Mouse (Mus musculus) liver, postnatal 0 days (tissue): ENCODE measurements around the gene Dpy19l3. TPM values are rescaled to one million over a fixed set of nuclear protein-coding genes. Genes with fewer than 3 reads are reported as not detected.
A peak's percentile ranks its signal among the peaks of the same experiment; 100 is the strongest.

Experiments used
- ATAC-seq: fragments of 200-750 bp; cut with Nextera tagmentation; 2 replicates; pipeline ENCODE4 v1.8.0; 2017; ENCODE audit warnings: mild to moderate bottlenecking, moderate library complexity
- DNase-seq: peaks from one replicate; pipeline ENCODE4 v3.0.0-alpha.2; 2016
- H3K27ac ChIP-seq: fragments of 300-500 bp; sonication (generic); 2 replicates; pipeline ENCODE4 v1.5.1; 2014; ENCODE audit warnings: antibody characterized with exemption, moderate library complexity, mild to moderate bottlenecking, low read depth
- H3K27me3 ChIP-seq: fragments of 300-500 bp; sonication (generic); 2 replicates; pipeline ENCODE4 v1.6.1; 2014; ENCODE audit warnings: low read length, control low read depth, mixed read lengths; ENCODE audit not compliant: insufficient read depth
- H3K36me3 ChIP-seq: fragments of 300-500 bp; sonication (generic); replicated peaks from 2 replicates; pipeline ENCODE4 v1.6.1; 2014; ENCODE audit warnings: mild to moderate bottlenecking, control low read depth, low read length, moderate library complexity, mixed read lengths; ENCODE audit not compliant: insufficient read depth
- H3K4me1 ChIP-seq: fragments of 300-500 bp; sonication (generic); 2 replicates; pipeline ENCODE4 v1.6.1; 2014; ENCODE audit warnings: antibody characterized with exemption, mild to moderate bottlenecking, control low read depth; ENCODE audit not compliant: insufficient read depth
- H3K4me2 ChIP-seq: fragments of 300-500 bp; sonication (generic); 2 replicates; pipeline ENCODE4 v1.6.1; 2014; ENCODE audit warnings: low read depth, mild to moderate bottlenecking, low read length, moderate library complexity, mixed read lengths
- H3K4me3 ChIP-seq: fragments of 300-500 bp; sonication (generic); 2 replicates; pipeline ENCODE4 v1.5.1; 2014; ENCODE audit warnings: low read depth, low read length
- H3K9ac ChIP-seq: fragments of 300-500 bp; sonication (generic); replicated peaks from 2 replicates; pipeline ENCODE4 v1.6.1; 2014; ENCODE audit warnings: mild to moderate bottlenecking, moderate library complexity
- H3K9me3 ChIP-seq: fragments of 300-500 bp; sonication (generic); 2 replicates; pipeline ENCODE4 v1.6.1; 2016; ENCODE audit warnings: mild to moderate bottlenecking, control low read depth, low read length, mixed read lengths
- CTCF ChIP-seq: sonication (generic); IDR thresholded peaks from 2 replicates; pipeline ENCODE4 v1.5.1; 2016; ENCODE audit warnings: antibody characterized with exemption, low read depth
- EP300 ChIP-seq: IDR thresholded peaks from 2 replicates; pipeline ENCODE4 v1.6.1; 2016; ENCODE audit warnings: antibody characterized with exemption, low read depth, mild to moderate bottlenecking
- WGBS: fragments of 180-500 bp; shearing (Covaris S2); extraction: QIAGEN DNeasy Blood & Tissue Kit; methylation state at CpG from one replicate; pipeline ENCODE4 v1.1.7; 2014; ENCODE audit not compliant: insufficient replicate concordance; 5-methylcytosine and 5-hydroxymethylcytosine counted together
- polyA plus RNA-seq: library from polyadenylated mRNA; unstranded; fragments of >200 nt; fragmentation: Nextera tagmentation; extraction: Ambion mirVana; gene quantifications from 2 replicates; pipeline ENCODE4 v1.2.1, GENCODE M21; 2015

Gene Dpy19l3
- polyA plus RNA-seq, 1 experiment from 2014 or later, result 6.0 TPM

DNA sequence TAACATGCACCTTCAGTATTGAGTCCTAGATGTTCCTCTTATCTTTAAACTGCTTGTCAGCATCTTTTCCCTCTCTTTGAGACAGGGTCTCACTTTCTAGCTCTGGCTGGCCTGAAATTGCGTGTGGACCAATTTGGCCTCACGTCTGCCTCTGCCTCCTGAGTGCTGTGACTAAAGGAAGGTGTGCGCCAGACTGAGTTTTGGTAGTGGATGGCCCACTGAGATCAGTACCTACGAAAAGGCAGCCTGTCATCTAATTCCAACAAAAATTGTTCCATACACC is 573 bp upstream of the Dpy19l3 start:
- ATAC-seq (no peak), DNase-seq (no peak)
- H3K4me3 ChIP-seq, result peak overlapping the region; percentile 83
- no peaks in the 10 kb centered on the region for H3K9me3 ChIP-seq
- no peak for TF ChIP-seq EP300
- no peak for TF ChIP-seq CTCF
- H3K9ac ChIP-seq, result peak overlapping the region; percentile 80
- H3K27ac ChIP-seq, result peak overlapping the region; percentile 80
- H3K27me3 ChIP-seq, result no peaks in the 10 kb centered on the region
- H3K4me2 ChIP-seq, result peak overlapping the region; percentile 100
- no peaks in the 10 kb centered on the region for H3K36me3 ChIP-seq
- 69% methylated on average over 4 of the region's 4 CpGs for WGBS
- H3K4me1 ChIP-seq, result peaks cover 17% of the 10 kb centered on the region

DNA sequence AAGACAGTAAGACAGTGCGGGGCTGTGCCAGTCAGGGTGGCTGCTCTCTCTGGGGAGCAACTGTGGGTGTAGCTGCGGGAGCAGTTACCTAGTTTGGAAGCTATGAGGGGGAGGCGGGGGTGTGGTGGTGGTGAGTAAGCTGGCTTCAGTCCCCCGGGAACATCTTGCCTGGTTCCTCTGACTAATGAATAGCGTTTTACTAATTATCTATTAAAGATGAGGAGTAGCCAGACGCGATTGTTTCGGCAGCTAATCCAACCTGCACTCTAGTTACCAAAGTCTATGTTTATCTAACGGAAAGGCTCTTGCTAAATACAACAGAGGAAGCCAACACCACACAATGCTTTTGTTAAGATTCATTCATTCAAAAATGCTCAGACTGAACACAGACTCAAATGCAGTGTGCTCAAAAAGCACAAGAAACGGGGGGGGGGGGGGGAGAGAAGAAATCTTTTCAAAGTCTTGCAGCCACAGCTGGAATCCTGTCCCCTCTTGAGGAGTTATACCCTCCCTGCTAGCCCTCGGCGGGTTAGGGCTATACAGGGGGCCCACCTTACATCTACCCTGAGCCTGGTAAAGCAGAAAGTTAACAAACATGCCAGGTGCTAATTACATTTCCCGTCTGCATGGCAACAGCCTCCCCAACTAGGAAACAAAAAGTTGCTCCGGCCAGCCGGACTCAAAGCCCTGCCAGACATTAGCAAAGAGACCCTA is 778 bp downstream of the Dpy19l3 start:
- TF ChIP-seq EP300 (no peak), CTCF (no peak)
- peak overlapping the region; percentile 80 for H3K9ac ChIP-seq
- H3K9me3 ChIP-seq, result no peaks in the 10 kb centered on the region
- H3K27ac ChIP-seq, result peak overlapping the region; percentile 74
- peaks cover 2% of the 10 kb centered on the region for H3K36me3 ChIP-seq
- WGBS, result 6% methylated on average over 15 of the region's 15 CpGs
- H3K4me3 ChIP-seq, result peak overlapping the region; percentile 83
- no peak for DNase-seq
- peak overlapping the region; percentile 100 for H3K4me2 ChIP-seq
- peak; percentile 34 for ATAC-seq
- H3K4me1 ChIP-seq, result peaks cover 17% of the 10 kb centered on the region
- H3K27me3 ChIP-seq, result no peaks in the 10 kb centered on the region

DNA sequence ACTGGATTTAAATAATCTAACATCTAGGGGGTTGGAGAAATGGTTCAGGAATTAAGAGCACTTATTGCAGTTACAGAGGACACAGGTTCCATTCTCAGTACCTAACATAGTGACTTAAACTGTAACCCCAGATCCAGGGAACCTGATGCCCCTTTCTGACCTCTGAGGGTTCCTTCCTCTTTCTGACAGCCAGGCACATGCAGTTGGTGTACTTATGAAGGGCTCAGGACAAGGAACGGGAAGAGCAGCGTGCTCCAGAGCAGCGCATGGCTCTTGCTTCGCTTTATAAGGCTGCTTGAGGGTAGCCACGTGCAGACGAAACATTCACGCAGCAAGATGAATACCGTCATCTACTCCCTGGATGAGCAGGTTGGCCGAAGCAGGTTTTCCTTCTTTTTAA is 3.4 kb downstream of the Dpy19l3 start:
- WGBS, result 57% methylated on average over 9 of the region's 9 CpGs
- Histone ChIP-seq H3K36me3 (peaks cover 7% of the 10 kb centered on the region), H3K4me3 (no peak overlapping the region), H3K27me3 (no peaks in the 10 kb centered on the region), H3K27ac (no peak overlapping the region; the same call in 1 of the 2 replicates), H3K4me1 (peaks cover 17% of the 10 kb centered on the region), H3K9me3 (no peaks in the 10 kb centered on the region), H3K9ac (no peak overlapping the region), H3K4me2 (no peak overlapping the region)
- ATAC-seq, result no peak
- DNase-seq, result no peak
- no peak for TF ChIP-seq CTCF
- TF ChIP-seq EP300, result no peak

DNA sequence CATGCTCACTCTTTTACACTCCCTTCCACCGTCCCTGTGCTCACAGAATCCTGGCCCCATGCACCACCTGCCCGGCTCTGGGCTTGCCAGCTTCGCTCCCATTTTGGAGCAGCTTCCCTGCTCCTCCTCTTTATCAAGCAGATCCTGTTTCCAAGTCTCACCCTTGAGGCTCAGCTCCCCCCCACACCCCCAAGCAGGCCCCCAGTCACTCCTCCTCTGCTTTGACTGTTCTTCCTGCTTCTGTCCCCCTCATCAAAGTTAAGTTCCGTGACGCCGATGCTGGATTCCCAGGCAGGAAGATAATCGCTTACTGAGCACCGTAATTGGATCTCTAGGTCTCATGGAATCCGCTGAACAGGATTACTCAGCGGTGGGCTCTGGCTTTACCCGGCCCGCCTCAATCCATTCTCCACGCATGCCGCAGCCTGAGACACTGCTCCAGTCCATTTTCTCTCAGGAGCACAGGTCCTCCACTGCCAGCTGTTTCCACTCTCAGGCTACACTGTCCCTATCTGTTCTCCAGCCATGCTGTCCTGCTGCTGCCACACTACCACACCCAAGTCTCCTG is 6.8 kb downstream of the Dpy19l3 start:
- WGBS, result 91% methylated on average over 14 of the region's 14 CpGs
- DNase-seq (no peak), ATAC-seq (no peak)
- no peak overlapping the region for H3K9ac ChIP-seq
- H3K4me3 ChIP-seq, result no peak overlapping the region
- H3K27me3 ChIP-seq, result no peaks in the 10 kb centered on the region
- no peaks in the 10 kb centered on the region for H3K9me3 ChIP-seq
- H3K4me1 ChIP-seq, result peaks cover 3% of the 10 kb centered on the region; the same call in 1 of the 2 replicates
- peaks cover 7% of the 10 kb centered on the region for H3K36me3 ChIP-seq
- TF ChIP-seq EP300, result no peak
- no peak for TF ChIP-seq CTCF
- no peak overlapping the region for H3K4me2 ChIP-seq
- no peak overlapping the region for H3K27ac ChIP-seq

DNA sequence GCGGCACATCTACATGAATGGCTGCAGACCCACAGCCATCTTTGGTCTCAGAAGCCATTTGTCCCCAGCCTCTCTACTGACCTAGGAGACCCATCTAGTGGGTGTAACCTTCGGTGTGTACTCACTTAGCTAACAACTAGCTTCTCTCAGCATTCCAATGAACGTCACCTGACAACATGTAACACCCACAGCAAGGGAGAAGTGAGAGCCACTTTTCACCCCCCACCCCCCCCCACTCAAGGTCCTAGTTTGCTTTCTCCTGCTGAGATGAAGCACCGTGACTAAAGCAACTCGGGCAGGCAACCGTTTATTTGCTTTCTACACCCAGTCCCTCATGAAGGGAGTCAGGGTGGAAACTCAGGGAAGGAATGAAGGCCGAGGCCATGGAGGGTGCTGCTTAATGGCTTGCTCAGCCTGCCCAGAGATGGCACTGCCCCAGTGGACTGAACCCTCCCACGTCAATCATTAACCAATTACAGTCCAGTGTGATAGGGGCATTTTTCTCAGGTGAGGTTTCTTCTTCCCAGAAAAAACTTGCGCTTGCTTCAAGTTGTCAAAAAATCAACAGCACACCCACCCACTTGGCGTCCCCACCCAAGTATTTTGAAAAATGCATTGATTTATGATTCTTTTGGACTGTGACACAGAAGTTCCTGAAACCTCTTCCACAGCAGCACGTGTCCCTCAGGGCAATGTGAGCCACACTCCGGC is 7.4 kb downstream of the Dpy19l3 start:
- H3K4me2 ChIP-seq, result no peak overlapping the region
- DNase-seq (no peak), ATAC-seq (no peak)
- H3K36me3 ChIP-seq, result peaks cover 7% of the 10 kb centered on the region
- WGBS, result 80% methylated on average over 12 of the region's 12 CpGs
- H3K27ac ChIP-seq, result no peak overlapping the region
- no peaks in the 10 kb centered on the region for H3K9me3 ChIP-seq
- H3K4me3 ChIP-seq, result no peak overlapping the region
- TF ChIP-seq CTCF (no peak), EP300 (no peak)
- H3K9ac ChIP-seq, result no peak overlapping the region
- H3K27me3 ChIP-seq, result no peaks in the 10 kb centered on the region
- peaks cover 3% of the 10 kb centered on the region; the same call in 1 of the 2 replicates for H3K4me1 ChIP-seq

DNA sequence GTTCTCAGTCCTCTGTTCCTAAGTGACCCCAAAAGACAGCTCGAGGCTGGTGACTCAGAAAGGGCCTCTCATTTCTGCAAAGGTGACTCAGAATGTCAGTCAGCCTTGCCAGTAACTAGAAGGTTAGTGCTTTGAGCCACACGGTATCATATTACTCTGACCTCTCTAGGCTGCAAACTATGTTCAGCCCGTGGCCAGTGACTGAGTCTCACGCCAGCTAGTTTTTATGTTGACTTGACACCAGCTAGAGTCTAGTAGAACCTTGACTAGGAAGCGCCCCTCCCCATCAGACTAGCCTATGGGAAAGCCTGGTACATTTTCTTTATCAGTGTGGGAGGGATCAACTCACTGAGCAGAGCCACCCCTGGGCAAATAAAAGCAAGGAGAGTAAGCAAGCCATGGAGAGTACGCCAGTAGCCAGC is 9.0 kb downstream of the Dpy19l3 start:
- H3K9ac ChIP-seq, result no peak overlapping the region
- H3K4me2 ChIP-seq, result no peak overlapping the region
- no peaks in the 10 kb centered on the region for H3K9me3 ChIP-seq
- peaks cover 3% of the 10 kb centered on the region; the same call in 1 of the 2 replicates for H3K4me1 ChIP-seq
- ATAC-seq (peak; percentile 90), DNase-seq (peak; percentile 41)
- H3K27me3 ChIP-seq, result no peaks in the 10 kb centered on the region
- H3K27ac ChIP-seq, result peak overlapping the region; percentile 80
- no peak overlapping the region for H3K4me3 ChIP-seq
- TF ChIP-seq CTCF, result no peak
- no peak for TF ChIP-seq EP300
- 58% methylated on average over 6 of the region's 6 CpGs for WGBS
- H3K36me3 ChIP-seq, result peaks cover 7% of the 10 kb centered on the region
